Mouse (Mus musculus) small intestine, adult 2 months (tissue): ENCODE results near the gene Bmper. TPM values are rescaled to one million over a fixed set of nuclear protein-coding genes. Genes with fewer than 3 reads are reported as not detected.

Source experiments
- H3K27ac ChIP-seq: fragments of 200-500 bp; 2 replicates; pipeline ENCODE4 v1.5.1; 2012; ENCODE audit warnings: low read depth, low read length, control low read depth, inconsistent platforms; ENCODE audit not compliant: insufficient read depth
- H3K27me3 ChIP-seq: fragments of 200-500 bp; 2 replicates; pipeline ENCODE4 v1.6.1; 2012; ENCODE audit warnings: mild to moderate bottlenecking, moderate library complexity, low read length, inconsistent platforms; ENCODE audit not compliant: control insufficient read depth, insufficient read depth
- H3K36me3 ChIP-seq: fragments of 200-500 bp; 2 replicates; pipeline ENCODE4 v1.6.1; 2012; ENCODE audit warnings: mild to moderate bottlenecking, low read length, control low read depth, inconsistent platforms; ENCODE audit not compliant: control insufficient read depth, insufficient read depth
- H3K4me1 ChIP-seq: fragments of 200-500 bp; 2 replicates; pipeline ENCODE4 v1.6.1; 2012; ENCODE audit warnings: low read length, inconsistent platforms, mixed read lengths; ENCODE audit not compliant: control insufficient read depth, insufficient read depth, insufficient read length
- H3K4me3 ChIP-seq: fragments of 200-500 bp; 2 replicates; pipeline ENCODE4 v1.5.1; 2012; ENCODE audit warnings: low read depth, mild to moderate bottlenecking, control low read depth, inconsistent platforms, low read length, moderate library complexity
- CTCF ChIP-seq: fragments of 200-500 bp; IDR thresholded peaks from 2 replicates; pipeline ENCODE4 v1.5.1; 2012; ENCODE audit warnings: low read depth, mild to moderate bottlenecking, control low read depth, inconsistent platforms, low read length, moderate library complexity, mixed read lengths; ENCODE audit not compliant: insufficient replicate concordance, insufficient read length; ENCODE audit errors: extremely low read depth
- POLR2A ChIP-seq: fragments of 200-500 bp; IDR thresholded peaks from 2 replicates; pipeline ENCODE4 v1.6.1; 2012; ENCODE audit warnings: low read depth, mild to moderate bottlenecking, control low read depth, inconsistent platforms, low read length, moderate library complexity
- WGBS: fragments of 180-500 bp; shearing (Covaris S2); methylation state at CpG from one replicate; pipeline ENCODE4 v1.1.7; 2018; 5-methylcytosine and 5-hydroxymethylcytosine counted together
- polyA plus RNA-seq: library from polyadenylated mRNA; depleted of rRNA; stranded (reverse); fragments of >200 nt; gene quantifications from 2 replicates; pipeline ENCODE4 v1.2.3, GENCODE M21; 2012

Gene Bmper
- polyA plus RNA-seq, 1 experiment: 0.22 TPM

DNA sequence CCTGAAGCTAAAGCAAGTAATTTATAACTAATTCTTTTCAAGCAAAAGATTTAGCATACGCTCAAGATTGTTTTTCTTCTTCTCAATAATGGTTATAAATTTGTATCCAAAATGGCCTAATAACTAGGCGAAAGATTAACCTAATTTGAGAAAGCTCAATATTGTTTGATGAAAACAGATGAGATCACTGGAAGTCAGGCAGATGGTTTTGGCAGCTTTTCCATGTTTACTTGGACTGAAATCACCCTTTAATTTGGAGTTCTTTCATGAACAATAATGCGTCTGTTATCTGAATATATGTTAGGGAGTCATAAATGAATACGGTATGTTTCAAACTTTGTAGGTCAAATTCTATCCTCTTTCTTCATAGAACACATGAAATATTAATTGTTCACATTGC is 41.6 kb downstream of the Bmper start:
- Histone ChIP-seq H3K36me3 (no peaks in the 10 kb centered on the region), H3K4me1 (no peaks in the 10 kb centered on the region), H3K4me3 (no peak overlapping the region), H3K27ac (no peak overlapping the region), H3K27me3 (no peaks in the 10 kb centered on the region)
- TF ChIP-seq POLR2A (no peak), CTCF (no peak)
- 65% methylated on average over 4 of the region's 4 CpGs for WGBS

DNA sequence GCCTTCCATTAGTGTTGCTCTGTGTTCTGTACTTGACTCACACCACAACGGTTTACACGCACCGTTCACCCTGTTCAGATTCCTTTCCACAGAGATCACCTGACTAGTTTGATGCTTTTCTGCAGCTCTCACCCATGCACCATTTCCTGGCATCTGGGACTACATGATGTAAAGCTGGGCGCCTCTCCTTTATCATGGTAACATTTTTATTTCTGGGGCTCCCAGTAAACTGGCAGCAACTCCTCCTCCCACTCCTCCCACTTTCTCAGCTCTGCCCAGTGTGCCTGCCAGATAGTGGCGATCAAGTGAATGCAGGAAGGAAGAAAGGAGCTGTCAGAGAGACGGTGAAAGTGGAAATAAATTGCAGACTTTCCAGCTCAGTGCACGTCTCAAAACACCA is 45.7 kb downstream of the Bmper start:
- no peak for TF ChIP-seq POLR2A
- TF ChIP-seq CTCF: no peak
- Histone ChIP-seq H3K4me1 (no peaks in the 10 kb centered on the region), H3K36me3 (no peaks in the 10 kb centered on the region), H3K27me3 (no peaks in the 10 kb centered on the region), H3K4me3 (no peak overlapping the region), H3K27ac (no peak overlapping the region)
- WGBS: 60% methylated on average over 7 of the region's 7 CpGs

DNA sequence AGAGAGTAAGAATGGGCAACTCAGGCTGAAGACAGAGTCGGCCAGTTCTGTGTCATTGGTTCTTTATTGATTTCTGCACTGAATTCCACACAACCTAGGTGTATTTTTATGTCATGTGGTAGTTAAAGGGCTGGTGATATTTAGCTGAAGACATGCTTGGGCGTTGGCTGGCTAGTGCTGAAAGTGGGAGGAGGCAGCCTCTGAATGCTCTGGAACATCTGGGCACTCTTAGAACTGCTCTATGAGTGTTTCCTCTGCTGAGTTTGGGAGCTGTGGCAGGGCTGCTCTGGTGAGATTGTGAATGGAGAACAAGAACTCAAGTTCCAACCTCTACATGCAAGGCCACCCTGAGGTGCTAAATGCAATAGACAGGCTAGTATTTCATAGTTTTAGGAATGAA is 46.2 kb downstream of the Bmper start:
- no peak for TF ChIP-seq POLR2A
- TF ChIP-seq CTCF: no peak
- 40% methylated on average over 2 of the region's 2 CpGs for WGBS
- no peaks in the 10 kb centered on the region for H3K4me1 ChIP-seq

DNA sequence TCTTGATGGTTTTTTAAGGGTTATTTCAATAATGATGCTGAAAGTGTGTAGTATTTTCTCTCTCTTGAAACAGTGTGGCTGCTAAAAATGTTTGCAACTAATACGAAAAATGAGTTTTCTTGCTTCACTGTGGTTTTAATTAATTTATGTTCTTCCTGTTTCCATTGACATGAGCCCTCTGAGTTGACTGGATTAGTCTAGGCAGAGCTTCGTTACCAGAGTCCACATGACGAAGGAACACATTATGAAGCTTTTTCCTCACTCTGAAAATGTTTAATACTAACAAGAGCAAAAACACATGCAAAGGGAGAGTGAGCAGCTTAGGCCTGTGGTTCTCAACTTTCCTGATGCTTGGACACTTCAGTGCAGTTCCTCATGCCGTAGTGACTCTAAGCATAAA is 53.4 kb downstream of the Bmper start:
- no peak overlapping the region for H3K27ac ChIP-seq
- no peaks in the 10 kb centered on the region for H3K4me1 ChIP-seq
- H3K4me3 ChIP-seq: no peak overlapping the region
- H3K27me3 ChIP-seq: no peaks in the 10 kb centered on the region
- 78% methylated on average over 4 of the region's 4 CpGs for WGBS
- H3K36me3 ChIP-seq: no peaks in the 10 kb centered on the region
- TF ChIP-seq POLR2A: no peak
- TF ChIP-seq CTCF: no peak

More for the DNA sequence above, 46.2 kb downstream of the Bmper start:
- Histone ChIP-seq H3K4me3 (no peak overlapping the region), H3K27me3 (no peaks in the 10 kb centered on the region), H3K27ac (no peak overlapping the region), H3K36me3 (no peaks in the 10 kb centered on the region)

DNA sequence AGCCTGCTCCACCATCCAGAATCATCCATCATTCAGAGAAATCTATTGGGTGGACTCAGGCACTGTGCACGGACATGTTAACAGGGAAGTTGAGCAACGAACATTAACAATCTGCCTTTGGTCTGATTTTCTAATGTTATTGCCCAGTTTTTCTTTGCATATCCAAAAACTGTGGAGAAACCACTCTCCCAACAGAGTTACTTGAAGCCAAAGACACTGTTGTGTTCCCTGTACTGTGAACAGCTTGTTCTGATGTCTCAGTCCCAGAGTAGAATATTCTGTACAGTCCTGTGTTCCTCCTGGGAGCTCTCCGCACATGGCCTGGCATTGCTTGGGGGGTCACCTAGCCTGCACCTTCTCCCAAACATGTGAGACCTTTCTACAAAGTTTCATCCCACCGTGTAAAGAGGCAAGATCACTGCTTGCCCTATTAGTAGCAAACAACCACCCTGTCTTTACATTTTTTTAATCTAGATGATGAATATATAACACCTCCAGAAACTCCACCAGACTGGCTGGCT is 62.1 kb downstream of the Bmper start:
- Histone ChIP-seq H3K27ac (no peak overlapping the region), H3K4me1 (no peaks in the 10 kb centered on the region), H3K27me3 (no peaks in the 10 kb centered on the region), H3K4me3 (no peak overlapping the region), H3K36me3 (no peaks in the 10 kb centered on the region)
- TF ChIP-seq CTCF (no peak), POLR2A (no peak)
- WGBS: 82% methylated on average over 4 of the region's 4 CpGs

DNA sequence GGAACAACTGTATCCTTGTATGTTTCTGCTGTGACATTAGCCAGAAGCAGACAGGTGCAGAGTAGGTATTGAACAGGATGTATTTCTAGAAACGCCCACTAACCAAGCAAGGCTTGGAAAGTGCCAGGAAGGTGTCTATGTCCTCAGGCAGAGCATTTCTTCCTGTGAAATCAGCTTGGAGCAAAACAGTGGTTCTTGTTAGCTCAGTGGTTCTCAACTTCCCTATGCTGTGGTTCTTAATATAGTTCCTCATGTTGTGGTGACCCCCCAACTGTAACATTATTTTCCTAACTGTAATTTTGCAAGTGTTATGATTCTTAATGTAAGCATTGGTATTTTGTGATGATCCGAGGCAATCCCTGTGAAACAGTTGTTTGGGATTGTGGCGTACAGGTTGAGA is 70.7 kb downstream of the Bmper start:
- H3K4me1 ChIP-seq: no peaks in the 10 kb centered on the region
- 81% methylated on average over 3 of the region's 3 CpGs for whole genome bisulfite sequencing
- no peak overlapping the region for H3K27ac ChIP-seq
- TF ChIP-seq CTCF (no peak), POLR2A (no peak)
- no peaks in the 10 kb centered on the region for H3K36me3 ChIP-seq
- H3K4me3 ChIP-seq: no peak overlapping the region
- H3K27me3 ChIP-seq: no peaks in the 10 kb centered on the region

DNA sequence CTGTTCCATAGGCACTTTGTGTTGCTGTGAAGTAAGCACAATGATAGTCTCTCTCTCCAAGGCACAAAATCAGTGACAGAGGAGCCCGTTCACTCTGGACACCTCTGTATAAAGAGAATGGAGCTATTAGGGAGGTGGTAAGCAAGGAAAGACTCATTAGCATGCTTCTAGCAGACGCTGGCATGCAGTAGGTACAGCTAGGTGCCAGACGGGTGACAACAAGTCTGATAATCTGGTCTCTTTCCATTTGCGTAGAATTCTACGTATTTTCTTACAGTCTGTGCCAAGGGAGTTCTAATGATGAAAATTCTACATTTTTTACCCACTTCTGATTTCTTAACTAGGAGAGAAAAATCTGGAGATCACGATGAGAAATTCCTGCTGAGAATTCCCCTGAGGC is 72.7 kb downstream of the Bmper start:
- Histone ChIP-seq H3K27ac (no peak overlapping the region), H3K4me3 (no peak overlapping the region), H3K27me3 (no peaks in the 10 kb centered on the region), H3K36me3 (no peaks in the 10 kb centered on the region), H3K4me1 (no peaks in the 10 kb centered on the region)
- 81% methylated on average over 6 of the region's 6 CpGs for WGBS
- TF ChIP-seq CTCF (no peak), POLR2A (no peak)
